Mouse (Mus musculus): Measurements from ENCODE around the gene Mvb12a.

Mvb12a gene

DNA sequence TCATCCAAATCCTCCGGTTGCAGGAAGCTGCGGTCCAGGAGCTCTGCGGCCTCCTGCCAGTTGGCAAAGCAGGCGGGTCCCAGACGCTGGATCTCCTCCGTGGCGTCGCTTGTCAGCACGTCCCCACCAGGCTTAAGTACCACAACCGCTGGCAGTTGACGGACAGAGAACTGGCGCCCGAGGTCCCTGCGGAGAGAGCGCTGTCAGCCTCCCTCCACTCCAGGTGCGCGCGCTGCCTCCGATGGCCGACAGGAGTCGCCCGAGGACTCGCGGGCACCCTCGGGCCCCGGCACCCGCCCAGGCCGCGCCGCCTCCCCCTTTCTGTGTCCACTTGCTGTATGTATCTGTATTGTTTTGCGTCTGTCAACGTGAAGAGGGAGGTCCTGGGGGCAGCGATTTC is 20.0 kb downstream of the Mvb12a start:
- DNase-seq (ENCODE audit: low read depth in 2 of 2, low spot score in 2 of 2) = peak; percentile 58 to 71

DNA sequence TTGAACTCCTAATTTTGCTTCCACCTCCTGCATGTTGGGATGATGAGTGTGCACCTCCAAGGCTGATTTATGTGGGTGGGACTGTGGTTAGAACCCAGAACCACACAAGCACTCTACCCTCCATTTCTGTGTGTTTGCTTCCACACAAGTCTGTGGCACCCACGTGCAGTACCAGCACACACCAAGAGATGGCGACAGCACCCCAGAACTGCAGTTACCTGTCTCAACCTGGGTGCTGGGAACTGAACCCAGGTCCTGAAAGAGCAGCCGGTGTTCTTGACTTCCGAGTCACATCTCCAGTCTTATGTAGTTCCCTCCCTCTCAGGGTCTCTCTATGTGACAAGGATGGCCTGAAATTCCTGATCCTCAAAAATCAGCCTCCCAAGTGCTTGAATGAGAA is 21.3 kb downstream of the Mvb12a start:
- no peak for DNase-seq (ENCODE audit: low read depth in 2 of 2, low spot score in 2 of 2)

DNA sequence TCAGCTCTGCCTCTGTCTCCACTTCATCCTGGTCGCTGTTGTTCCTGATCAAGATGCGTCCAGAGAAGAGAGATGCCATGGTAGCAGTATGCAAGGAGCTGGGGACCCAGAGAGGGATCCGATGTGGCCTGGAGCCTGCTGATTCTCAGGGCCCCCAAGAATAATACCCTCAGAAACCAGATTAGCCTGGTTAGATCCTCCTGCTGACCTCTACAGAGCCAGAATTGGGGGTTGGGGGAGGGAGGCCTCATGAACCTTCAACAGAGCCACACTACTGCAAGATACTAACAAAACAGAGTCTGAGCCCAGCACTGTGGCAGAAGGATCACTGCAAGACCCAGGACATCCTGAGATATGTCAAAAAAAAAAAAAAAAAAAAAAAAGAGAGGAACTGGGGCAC is 23.8 kb downstream of the Mvb12a start, which contains the start of gene Nxnl1:
Gene Nxnl1, minus strand, starts transcription at position 101 of the 400 bp plus-strand sequence.
- no peak for DNase-seq (ENCODE audit: low read depth in 2 of 2, low spot score in 2 of 2)

DNA sequence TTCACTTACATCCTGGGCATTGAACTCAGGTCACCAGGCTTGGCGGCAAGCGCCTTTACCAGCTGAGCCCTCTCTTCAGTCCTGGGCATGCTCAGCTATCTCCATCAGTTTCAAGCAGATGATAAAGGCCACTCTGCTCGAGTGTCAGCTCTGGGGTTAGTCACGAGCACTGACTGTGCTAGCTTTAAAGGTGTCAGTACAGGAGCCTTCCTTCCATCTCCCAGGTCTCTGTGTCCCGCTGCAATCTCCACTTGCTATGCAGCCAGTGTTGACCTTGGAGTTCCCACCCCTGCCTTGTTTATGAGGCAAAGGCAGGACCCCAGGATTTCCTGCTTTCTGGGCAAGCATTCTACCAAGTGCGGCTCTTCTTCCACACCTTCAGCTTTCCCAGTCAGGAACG is 24.9 kb downstream of the Mvb12a start:
- no peak for DNase-seq (ENCODE audit: low read depth in 2 of 2, low spot score in 2 of 2)

DNA sequence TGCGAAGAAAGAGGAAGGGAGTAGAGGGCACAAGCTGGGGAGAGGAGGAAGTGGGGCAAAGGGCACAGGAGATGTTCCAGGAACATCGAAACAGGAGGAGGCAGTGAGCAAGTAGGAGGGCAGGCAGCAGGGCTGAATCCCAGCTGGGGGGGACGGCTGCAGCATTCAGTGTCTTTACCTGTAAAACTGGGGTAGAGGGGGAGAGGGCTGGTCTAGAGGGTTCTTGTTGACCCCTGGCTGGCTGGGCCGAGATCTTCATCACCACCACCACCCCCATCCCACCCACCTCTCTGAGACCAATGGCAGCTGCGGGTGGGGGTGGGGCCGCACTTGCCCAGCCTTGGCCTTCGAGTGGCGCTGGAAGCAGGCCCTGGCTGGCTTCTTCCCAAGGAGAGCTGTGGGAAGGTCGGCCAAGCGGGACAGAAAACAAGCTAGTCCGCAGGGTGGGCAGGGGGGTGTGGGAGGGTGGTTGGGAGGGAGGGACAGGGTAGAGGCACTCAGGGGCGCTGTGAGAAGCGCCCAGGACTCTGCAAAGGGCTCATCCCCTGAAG is 25.7 kb downstream of the Mvb12a start, which contains the start of gene Slc27a1:
Gene Slc27a1, plus strand, starts transcription at position 496 of the 551 bp plus-strand sequence.
- no peak for DNase-seq (ENCODE audit: low read depth in 2 of 2, low spot score in 2 of 2)

DNA sequence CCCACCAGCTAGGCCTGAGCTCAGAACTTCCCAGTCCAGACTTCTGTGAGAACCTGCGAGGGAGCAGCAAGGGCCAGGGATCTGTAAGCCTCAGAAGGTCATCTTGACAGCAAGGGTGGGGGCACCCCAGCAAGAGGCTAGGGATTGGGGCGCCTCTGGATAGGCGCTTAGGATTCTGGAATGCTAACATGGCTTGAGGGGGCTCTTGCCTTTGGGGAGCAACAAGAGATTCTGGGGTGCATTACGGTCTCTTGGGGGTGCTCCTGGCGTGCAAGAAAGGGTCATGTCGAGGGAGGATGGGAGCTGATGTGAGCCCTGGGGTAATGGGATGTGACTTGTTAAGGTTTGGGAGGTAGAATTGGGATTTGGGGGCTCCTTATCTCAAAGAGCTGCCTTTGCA is 26.2 kb downstream of the Mvb12a start:
- no peak for DNase-seq (ENCODE audit: low read depth in 2 of 2, low spot score in 2 of 2)

DNA sequence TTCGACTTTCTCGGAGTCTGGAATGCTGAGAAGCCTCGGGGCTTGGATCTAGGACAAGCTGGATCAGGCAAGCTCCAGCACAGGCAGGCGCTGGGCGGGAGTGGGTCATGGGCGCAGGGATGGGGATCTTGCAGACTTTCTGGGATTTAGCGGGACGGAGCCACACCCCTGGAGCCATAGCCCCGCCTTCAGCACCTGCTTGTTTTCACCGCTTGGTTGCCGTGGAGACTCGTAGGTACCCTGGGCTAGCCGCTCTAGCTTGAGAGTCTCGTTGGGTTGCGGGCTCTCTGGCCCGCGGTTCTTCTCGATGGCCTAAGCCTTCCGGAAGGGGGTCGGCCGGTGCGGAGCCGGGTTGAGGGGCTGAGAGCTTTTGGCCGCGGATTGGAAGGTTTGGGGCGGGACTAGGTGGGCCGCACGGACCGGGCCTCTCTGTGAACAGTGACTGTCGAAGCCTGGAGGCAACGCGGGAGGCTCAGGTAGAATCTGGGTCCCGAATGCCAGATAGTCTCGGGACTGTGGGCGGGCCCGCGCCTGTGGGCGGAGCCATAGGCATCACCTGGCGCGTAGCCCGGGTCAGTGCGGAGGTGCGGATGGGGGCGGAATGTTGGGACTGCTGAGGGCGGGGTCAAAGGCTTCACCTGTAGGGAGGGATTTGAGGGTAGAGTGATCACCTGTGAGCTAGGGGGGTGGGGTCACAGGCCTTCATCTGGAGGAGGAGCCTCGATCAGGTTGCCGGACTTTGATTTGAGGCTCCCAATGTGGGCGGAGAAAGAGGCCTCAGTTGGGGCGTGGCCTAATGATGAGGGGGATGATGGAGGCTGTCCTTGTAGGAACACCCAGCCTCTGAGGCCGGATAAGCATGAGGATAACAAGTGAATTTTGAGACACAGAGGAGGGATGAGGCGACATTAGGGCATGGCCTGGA is 26.9 kb downstream of the Mvb12a start:
- DNase-seq (ENCODE audit: low read depth in 2 of 2, low spot score in 2 of 2) = peak; percentile 28 to 44

DNA sequence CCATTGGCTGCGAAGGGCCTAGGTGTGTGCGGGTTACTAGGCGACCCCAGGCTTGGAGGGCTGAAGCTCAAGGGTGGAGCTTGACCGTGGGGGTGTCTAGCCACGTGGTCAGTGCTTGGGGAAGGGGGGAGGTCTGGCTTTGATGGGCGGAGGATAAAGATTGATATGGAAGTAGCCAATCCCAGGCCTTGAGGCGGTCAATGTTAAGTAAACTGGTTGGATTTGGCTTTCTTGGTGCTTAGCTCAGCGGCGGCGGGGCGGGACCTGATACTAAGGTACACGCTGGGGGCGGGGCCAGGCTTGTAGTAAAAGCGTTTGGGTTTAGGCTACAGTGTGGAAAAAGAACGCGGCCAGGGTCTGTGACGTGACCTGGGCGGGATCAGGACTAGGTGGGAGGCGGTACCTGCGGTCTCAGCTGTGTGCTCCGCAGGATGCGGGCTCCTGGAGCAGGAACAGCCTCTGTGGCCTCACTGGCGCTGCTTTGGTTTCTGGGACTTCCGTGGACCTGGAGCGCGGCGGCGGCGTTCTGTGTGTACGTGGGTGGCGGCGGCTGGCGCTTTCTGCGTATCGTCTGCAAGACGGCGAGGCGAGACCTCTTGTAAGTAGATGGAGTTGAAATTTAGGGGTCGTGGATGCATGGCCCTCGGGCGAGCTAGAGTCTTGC is 27.7 kb downstream of the Mvb12a start:
- DNase-seq (ENCODE audit: low read depth in 2 of 2, low spot score in 2 of 2) = peak; percentile 76 to 82

DNA sequence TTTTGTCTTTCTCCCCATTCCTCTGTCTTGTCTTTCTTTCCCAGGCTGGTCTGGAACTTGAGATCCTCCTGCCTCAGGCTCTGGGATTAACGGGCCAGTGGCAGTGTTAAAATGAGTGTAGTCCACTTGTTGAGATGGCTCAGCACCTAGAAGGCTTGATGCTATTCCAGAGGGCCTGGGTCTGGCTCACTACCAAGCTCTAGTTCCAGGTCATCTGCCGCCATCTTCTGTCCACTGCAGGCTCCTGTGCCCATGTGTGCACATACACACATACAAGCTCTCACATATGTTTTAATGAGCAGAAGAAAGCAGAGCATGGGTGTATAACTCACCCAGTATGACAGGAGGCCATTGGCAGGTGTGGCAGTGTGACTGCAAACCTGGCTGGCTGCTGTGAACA is 29.4 kb downstream of the Mvb12a start:
- DNase-seq (ENCODE audit: low read depth in 2 of 2, low spot score in 2 of 2) = no peak

DNA sequence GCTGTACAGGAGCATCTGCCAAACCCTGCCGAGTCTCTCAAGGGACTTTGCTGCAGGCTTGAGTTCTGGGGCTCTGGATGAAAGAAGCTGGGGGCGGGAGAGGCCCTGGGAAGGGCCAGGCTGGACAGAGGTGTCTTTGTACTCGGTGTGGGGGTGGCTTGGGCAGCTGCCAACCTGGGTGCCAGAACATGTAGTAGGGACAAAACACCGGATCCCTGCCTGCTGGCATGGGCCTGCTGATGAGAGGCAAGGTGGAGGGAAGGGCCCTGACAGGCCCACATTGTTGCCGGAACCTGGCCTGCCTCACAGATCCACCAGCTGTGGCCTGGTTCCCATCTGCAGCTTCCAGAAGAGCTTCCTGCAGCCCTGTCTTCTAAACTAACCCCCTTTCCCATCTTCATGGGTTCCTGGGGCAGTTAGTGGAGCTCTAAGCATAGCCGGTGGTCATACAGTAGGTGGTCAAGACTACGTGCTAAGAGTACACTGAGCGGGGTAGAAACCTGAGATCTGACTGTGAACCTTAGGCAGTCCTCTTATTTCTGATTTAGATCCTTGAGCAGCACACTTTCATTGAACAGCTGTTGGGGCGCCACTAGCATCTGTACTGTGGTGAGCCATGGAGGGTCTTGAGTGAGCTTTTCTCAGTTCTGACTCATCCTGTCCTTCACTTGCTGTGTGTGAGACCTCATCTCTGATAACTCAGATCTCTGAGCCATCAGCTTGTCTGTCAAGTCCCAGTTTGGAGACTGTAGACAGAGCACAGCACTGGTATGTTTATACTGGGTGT is 30.3 kb downstream of the Mvb12a start:
- DNase-seq (ENCODE audit: low read depth in 2 of 2, low spot score in 2 of 2) = no peak

DNA sequence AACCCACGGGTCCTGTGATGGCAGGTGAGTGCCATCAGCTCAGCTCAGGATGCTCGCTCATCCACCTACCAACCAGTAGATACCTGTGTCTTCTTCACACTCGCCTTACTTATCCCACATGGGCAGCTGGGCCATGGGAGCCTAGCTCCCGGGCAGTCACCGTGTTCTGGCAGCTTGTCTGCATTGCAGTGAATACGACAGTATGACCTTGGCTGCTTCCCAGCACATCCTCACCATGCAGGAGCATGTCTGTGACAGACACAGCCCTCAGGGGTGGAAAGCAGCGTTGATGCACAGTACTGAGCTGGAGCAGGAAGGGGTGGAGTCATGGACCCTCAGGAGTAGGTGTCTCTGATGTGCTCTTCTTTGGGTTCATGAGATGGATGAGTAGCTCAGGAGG is 31.7 kb downstream of the Mvb12a start:
- DNase-seq (ENCODE audit: low read depth in 2 of 2, low spot score in 2 of 2) = no peak

DNA sequence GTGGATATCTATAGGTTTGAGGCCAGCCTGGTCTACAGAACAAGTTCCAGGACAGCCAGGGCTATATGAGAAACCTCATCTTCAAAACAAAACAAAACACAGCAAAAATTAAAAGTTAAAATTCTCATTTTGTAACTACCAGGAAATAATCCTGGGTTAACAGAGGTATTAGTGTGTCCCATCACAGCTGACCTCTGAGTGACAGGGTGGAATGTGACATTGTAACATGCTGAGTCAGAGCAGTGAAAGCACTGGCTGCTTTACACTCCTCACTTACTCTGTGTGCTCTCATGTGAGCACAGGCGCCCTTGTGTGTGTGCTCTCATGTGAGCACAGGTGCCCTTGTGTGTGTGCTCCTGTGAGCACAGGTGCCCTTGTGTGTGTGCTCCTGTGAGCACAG is 32.3 kb downstream of the Mvb12a start:
- DNase-seq (ENCODE audit: low read depth in 2 of 2, low spot score in 2 of 2) = no peak

DNA sequence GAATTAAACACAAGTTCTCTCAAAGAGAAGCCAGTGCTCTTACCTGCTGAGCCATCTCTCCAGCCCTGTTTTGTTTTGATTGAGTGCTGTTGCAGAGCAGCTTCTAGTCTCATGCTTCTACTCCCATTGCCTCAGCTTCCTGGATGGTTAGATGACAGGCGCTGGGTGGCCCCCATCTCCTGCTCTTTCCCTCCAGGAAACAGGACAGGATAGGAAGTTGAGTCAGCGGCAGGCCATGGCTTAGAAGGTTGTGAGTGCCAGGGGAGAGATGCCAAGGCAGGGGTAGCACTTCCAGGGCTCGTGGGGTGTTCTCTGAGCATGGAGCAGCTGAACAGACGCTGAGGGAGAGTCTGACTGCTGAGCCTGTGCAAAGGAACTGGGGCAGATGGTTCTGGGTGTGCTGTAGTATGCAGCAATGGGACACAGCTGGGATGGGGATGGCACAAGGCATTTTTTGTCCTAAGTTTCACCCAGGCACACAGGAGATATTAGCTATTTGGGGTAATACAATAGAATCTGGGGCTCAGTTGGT is 35.2 kb downstream of the Mvb12a start:
- no peak for DNase-seq (ENCODE audit: low read depth in 2 of 2, low spot score in 2 of 2)

DNA sequence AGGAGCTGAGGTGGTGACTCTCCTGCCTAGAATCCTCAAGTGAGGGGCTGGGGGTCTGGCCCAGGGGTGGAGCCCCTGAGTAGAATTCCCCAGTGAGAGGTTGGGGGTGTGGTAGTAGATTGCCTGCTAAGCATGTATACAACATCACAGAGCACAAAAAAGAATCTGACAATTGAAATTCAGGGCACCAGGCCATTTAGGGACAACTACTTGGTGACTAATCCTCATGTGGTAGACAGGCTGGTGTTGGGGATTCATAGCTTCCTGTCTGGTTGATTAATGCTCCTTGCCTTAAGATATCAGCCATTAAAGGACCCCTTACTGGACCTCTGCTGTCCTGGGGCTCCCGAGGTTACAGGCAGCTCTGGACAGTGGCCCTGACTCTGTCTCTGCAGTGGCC is 36.3 kb downstream of the Mvb12a start:
- no peak for DNase-seq (ENCODE audit: low read depth in 2 of 2, low spot score in 2 of 2)

DNA sequence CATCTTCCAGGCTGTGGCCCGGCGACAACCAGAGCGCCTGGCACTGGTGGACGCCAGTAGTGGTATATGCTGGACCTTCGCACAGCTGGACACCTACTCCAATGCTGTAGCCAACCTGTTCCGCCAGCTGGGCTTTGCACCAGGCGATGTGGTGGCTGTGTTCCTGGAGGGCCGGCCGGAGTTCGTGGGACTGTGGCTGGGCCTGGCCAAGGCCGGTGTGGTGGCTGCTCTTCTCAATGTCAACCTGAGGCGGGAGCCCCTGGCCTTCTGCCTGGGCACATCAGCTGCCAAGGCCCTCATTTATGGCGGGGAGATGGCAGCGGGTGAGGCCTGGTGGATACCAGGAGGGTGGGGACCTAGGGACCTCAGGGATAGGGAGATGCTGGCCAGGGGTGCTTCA is 36.8 kb downstream of the Mvb12a start:
- no peak for DNase-seq (ENCODE audit: low read depth in 2 of 2, low spot score in 2 of 2)

DNA sequence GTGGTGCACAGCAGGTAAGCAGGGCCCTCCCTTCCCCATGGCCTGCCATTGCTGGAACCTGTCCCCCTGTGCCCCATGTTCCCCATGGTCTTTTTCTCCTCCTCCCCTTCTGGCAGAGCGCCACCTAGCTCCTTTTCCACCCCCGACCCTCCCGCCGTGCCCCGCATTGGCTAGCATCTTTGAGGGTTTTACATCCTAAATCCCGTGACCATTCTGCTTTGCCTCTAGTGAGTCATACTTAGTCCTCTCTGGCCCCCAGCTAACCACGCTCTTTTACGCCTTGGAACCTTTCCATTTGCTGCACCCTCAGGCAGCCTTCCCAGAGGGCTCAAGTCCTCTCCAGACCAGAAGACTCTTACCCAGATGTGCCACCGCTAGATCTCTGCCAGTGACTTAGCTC is 37.5 kb downstream of the Mvb12a start:
- DNase-seq (ENCODE audit: low read depth in 2 of 2, low spot score in 2 of 2) = no peak

DNA sequence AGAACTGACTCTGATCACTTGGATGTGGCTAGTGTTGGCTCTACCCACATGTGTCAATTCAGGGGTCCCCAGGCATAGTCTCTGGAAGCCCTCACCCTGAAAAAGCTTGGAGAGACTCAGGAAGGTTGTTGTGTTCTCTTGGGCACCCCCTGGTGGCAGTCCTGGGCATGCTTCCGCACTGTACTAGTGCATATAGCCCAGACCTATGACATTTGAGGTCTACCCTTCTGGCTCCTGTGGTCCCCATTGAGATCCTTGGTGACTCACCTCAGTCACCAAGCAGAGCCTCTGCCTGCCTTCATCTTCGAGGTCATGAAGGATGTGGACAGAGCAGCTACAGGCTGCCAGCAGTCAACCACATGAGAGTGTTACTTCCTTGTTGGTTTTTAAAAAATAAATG is 44.2 kb downstream of the Mvb12a start:
- DNase-seq (ENCODE audit: low read depth in 2 of 2, low spot score in 2 of 2) = peak in 1 of 2 experiments; percentile 43

DNA sequence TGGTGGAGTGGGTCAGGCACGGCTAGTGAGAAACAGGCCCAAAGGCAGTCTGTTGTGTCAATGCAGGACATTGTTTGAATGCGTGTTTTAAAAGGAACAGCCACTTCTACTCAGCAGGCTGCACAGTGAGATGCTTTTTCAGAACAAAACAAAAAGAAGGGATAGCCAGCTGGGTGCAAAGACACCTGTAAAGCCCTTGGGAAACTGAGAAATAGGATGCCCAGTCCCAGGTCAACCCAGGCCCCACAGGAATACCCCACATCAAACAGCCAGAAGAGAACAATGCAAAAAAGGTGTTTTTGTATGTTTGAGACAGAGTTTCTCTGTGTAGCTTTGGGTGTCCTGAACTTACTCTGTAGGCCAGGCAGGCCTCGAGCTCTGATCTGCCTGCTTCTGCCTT is 46.0 kb downstream of the Mvb12a start:
- no peak for DNase-seq (ENCODE audit: low read depth in 2 of 2, low spot score in 2 of 2)

DNA sequence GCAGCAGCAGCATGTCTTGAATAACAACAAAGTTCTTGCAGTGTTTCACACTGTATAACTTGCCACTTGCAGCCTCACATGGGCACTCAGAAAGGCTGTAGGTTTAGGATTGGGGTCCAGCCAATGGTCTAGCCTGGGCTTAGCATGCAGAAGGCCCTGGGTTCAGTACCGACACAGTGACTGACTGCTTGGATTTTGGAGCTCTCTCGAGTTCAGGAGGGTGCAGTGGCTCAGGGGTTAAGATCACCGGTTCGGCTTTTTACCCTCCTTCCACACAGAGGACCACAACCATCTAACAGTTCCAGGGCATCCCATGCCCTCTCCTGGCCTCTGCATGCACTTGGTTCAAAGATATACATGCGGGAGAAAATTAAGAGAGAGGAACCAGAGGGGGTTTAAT is 48.3 kb downstream of the Mvb12a start:
- DNase-seq (ENCODE audit: low read depth in 2 of 2, low spot score in 2 of 2) = no peak

DNA sequence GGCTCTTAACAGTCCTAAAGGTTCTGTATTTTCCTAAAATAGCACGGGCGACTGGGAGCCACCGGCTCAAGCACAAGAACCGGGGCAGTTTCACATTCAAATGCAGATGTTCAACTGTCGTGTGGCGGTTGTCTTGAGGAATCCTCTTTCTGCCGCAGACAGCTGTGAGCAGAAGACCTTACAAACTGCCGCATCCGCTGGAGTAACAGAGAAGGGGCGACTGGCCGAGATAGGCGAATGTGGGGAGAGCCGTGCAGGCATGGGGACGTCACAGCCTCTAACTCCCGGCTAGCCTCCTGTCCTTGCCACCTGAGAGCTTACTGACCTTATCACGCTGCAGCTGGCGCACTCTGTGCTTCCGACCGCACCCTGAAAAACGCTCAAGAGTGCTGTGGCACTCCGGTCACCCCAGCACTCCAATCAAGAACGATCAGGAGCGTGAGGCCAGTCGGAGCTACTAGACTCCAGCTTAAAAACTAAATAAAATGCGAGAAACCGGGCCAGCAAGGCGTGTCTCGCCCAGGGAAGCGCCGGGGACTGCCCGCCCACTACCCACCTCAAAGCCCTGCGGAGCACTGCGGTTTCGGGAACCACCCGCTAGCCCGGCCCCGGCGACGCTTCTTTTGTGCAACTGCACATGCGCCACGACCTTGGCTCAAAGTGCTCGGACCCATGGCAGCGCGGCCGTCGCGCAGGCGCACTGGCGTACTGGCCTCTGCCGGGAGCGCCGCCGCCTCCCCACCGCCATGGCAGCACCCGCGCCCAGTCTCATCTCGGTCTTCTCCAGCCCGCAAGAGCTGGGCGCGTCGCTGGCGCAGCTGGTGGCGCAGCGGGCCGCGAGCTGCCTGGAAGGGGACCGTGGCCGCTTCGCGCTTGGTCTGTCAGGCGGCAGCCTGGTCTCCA is 49.0 kb downstream of the Mvb12a start, which contains the start of gene Pgls:
Gene Pgls, plus strand, starts transcription at position 706 of the 903 bp plus-strand sequence.
- DNase-seq (ENCODE audit: low read depth in 2 of 2, low spot score in 2 of 2) = peak; percentile 60 to 75
